Mouse (Mus musculus): ENCODE measurements at regions not wholly inside any gene's neighbourhood (a gene's known extent, or its start where the extent isn't known, plus 50 kb on each side); places are given as distances from the start of the nearest gene placed in this dataset.

DNA sequence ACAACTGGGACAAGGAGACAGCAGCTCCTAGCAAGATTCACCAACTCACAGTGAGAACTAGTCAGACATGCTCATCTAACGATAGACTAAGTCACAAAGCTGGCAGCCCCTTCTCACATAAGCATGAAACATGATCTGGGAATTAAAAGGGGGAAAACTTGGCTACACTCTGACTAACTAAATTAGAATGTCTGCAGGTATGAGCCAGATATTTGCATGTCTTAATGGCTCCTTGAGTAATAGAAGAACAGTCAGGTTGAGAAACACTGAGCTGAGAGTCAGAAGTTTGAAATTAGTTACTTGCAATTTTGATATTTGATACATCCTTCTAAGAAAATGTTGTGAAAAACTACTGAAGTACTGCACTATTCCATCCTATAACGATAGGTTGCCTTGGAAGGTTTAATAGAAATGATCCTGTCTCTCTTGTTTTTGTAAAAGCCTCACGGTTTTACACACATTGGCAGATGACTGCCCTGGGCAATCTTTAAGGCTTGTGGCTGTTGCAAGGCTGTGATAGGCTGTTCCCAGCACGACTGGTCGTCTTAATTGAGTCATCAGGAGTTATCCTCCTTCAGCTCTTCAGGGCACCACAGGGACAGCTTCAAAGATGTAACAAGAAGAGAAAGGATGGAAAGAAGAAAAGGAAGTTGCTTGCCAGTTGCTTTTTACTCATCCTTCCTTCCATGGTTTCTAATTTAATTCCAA, 54.8 kb upstream of the Gpc5 start:
- 0 out of 2 replicates have a peak, but pooled peaks cover 3% of the 10 kb centered on the region for H3K27me3 ChIP-seq (replicated peaks; ENCODE audit: control insufficient read depth, insufficient read depth, low read length)
- 39% methylated on average over 5 of the region's 5 CpGs for WGBS
- H3K27ac ChIP-seq (ENCODE audit: low read depth, low read length): no peak overlapping the region
- ATAC-seq: no peak
- H3K4me1 ChIP-seq (ENCODE audit: control insufficient read depth, insufficient read depth, low read depth, low read length): no peaks in the 10 kb centered on the region; the same call in 1 of the 2 replicates
- H3K4me3 ChIP-seq (ENCODE audit: low read length): no peak overlapping the region
- H3K4me2 ChIP-seq (ENCODE audit: low read length): no peak overlapping the region
- no peak overlapping the region for H3K9ac ChIP-seq (ENCODE audit: low read depth, low read length)
- H3K36me3 ChIP-seq (ENCODE audit: control insufficient read depth, insufficient read depth, low read length): no peaks in the 10 kb centered on the region
- no peaks in the 10 kb centered on the region for H3K9me3 ChIP-seq (ENCODE audit: control insufficient read depth, low read length)

DNA sequence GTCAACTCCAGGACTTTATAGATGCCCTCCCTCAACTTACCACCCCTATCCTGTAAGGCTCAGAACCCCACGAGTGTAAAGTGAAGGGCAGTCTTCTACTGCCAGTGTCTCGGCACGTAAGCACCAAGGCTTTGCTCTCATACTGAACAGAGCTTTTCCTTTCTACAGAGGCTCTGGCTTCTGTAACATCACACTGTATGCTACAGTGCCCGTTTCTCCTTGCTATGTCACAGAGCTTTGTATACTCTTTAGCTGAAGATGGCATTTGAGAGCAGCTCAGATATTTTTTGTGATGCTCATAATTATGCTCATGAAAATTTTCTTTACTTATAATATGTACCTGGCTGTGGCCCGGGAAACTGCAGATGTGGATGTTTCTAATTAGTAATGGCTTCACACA, 53.2 kb upstream of the Gpc5 start:
- Histone ChIP-seq H3K4me3 (ENCODE audit: low read length) (no peak overlapping the region), H3K9ac (ENCODE audit: low read depth, low read length) (no peak overlapping the region), H3K9me3 (ENCODE audit: control insufficient read depth, low read length) (no peaks in the 10 kb centered on the region), H3K27ac (ENCODE audit: low read depth, low read length) (no peak overlapping the region), H3K36me3 (ENCODE audit: control insufficient read depth, insufficient read depth, low read length) (no peaks in the 10 kb centered on the region), H3K4me1 (ENCODE audit: control insufficient read depth, insufficient read depth, low read depth, low read length) (peaks cover 12% of the 10 kb centered on the region), H3K4me2 (ENCODE audit: low read length) (no peak overlapping the region), H3K27me3 (replicated peaks; ENCODE audit: control insufficient read depth, insufficient read depth, low read length) (0 out of 2 replicates have a peak, but pooled peaks cover 3% of the 10 kb centered on the region)
- no peak for ATAC-seq
- WGBS: 68% methylated on average over 5 of the region's 5 CpGs

DNA sequence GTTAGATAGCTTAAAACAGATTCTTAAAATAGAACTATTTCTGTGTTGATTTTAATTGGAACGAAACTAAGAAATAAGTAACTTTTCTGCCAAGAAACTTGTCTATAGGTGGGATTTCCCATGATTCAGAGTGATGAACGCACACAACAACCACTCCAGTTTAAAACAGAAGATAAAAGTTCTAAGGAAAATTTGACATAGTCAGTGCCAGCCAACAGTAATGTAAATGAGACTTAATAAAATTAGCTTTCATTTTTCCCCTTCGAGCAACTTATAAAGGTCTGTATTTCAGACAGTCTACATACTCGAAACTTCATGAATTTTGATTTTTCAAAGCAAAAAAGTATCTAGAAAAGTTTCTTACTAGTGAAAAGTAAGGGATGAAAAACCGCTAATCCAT, 52.5 kb upstream of the Gpc5 start:
- H3K9ac ChIP-seq (ENCODE audit: low read depth, low read length): no peak overlapping the region
- WGBS: 80% methylated on average over 5 of the region's 5 CpGs
- no peak overlapping the region for H3K4me2 ChIP-seq (ENCODE audit: low read length)
- no peak overlapping the region for H3K27ac ChIP-seq (ENCODE audit: low read depth, low read length)
- 0 out of 2 replicates have a peak, but pooled peaks cover 3% of the 10 kb centered on the region for H3K27me3 ChIP-seq (replicated peaks; ENCODE audit: control insufficient read depth, insufficient read depth, low read length)
- H3K9me3 ChIP-seq (ENCODE audit: control insufficient read depth, low read length): no peaks in the 10 kb centered on the region
- ATAC-seq: no peak
- H3K4me1 ChIP-seq (ENCODE audit: control insufficient read depth, insufficient read depth, low read depth, low read length): peaks cover 15% of the 10 kb centered on the region
- H3K4me3 ChIP-seq (ENCODE audit: low read length): no peak overlapping the region
- peaks cover 2% of the 10 kb centered on the region; the same call in 1 of the 2 replicates for H3K36me3 ChIP-seq (ENCODE audit: control insufficient read depth, insufficient read depth, low read length)

DNA sequence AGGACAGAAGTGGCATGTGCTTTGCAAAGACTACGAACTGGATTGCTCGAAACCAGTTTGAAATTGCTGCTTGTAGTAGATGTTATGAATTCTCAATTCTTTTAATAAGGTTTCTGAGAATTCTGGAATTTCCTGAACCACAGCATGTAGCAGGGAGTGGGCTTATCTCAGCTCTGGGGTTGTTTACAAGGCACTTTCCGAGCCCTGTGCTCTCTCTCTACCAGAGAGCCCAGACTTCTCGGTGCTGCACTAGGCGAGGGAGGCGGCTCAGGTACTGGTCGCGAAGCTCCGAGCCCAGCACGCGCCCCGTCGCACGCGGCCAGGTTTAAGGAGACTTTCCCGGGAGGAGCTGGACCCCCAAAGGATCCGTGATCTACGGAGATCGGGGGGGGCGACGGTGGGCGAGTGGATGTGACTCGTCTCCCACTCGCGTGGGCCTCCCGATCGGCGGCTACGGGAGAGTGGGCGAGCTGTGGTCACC, 51.9 kb upstream of the Gpc5 start:
- peaks cover 15% of the 10 kb centered on the region for H3K4me1 ChIP-seq (ENCODE audit: control insufficient read depth, insufficient read depth, low read depth, low read length)
- 1% methylated on average over 30 of the region's 30 CpGs for WGBS
- peak overlapping the region; percentile 59 for H3K27ac ChIP-seq (ENCODE audit: low read depth, low read length)
- H3K9me3 ChIP-seq (ENCODE audit: control insufficient read depth, low read length): no peaks in the 10 kb centered on the region
- ATAC-seq: peak; percentile 29
- peaks cover 2% of the 10 kb centered on the region; the same call in 1 of the 2 replicates for H3K36me3 ChIP-seq (ENCODE audit: control insufficient read depth, insufficient read depth, low read length)
- H3K4me2 ChIP-seq (ENCODE audit: low read length): peak overlapping the region; percentile 91
- peak overlapping the region; percentile 97 for H3K9ac ChIP-seq (ENCODE audit: low read depth, low read length)
- peak overlapping the region; percentile 91 for H3K4me3 ChIP-seq (ENCODE audit: low read length)
- 0 out of 2 replicates have a peak, but pooled peaks cover 3% of the 10 kb centered on the region for H3K27me3 ChIP-seq (replicated peaks; ENCODE audit: control insufficient read depth, insufficient read depth, low read length)

DNA sequence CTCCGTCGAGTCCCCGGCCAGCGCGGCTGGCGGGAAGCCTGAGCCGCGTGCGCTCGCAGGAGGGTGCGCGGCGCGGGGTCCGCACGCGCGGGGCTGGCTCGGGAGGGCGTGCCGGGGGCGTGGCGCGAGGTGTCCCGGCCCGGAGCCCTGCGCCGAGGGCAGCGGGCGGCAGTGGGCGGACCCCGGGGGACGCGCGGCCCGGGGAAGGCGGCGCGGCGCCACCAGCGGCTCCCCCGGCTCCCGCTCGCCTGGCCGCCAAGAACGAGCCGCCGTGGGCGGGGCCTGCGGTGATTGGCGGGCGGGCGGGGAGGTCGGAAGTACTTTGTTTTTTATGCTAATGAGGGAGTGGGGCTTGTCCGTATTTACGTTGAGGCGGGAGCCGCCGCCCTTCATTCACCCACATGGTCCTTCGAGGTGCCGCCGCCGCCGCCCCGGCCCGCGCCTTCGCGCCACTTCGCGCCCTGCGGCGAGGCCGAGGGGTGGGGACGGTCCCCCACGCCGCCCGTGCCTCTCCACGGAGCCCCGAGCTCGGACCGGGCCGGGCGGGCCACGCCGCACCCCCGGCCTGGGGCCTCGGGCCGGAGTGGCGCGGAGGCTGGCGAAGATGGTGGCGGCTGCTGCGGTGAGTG, 51.3 kb upstream of the Gpc5 start:
- WGBS: 0% methylated on average over 77 of the region's 94 CpGs

DNA sequence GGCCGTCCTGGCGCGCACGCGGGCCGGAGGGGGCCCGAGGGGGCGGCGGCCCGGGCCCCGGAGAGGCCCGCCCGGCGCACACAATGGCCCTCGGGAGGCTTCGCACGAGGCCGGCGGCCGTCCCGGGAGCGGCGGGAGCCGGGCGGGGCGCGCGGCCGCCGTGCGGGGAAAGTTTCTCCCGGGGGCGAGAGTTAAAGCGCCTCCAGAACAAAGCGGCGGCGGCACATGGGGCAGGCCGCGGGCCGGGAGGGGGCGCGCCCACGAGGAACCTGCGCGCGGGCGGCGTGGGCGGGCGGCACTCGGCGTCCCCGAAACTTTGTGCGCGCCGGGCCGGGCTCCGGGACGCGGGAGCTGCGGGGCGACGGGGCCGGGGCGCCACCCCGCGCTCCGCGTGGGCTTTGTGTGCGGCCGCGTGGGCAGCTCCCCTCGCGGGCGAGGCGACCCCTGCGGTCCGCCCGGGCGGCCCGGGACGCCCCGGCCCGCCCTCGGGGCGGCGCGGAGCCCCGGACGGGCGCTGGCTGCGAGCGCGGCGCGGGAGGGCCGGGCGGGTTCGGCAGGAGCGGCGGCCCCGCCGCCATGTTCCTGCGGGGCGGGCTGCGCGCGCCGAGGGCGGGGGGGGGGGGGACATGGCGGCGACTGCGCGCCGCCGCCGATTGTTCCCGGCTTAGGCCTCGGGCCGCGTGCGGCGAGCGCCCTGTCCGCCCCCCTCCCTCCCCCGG, 50.5 kb upstream of the Gpc5 start:
- Histone ChIP-seq H3K4me2 (ENCODE audit: low read length) (peak overlapping the region; percentile 91), H3K4me3 (ENCODE audit: low read length) (peak overlapping the region; percentile 91), H3K9ac (ENCODE audit: low read depth, low read length) (peak overlapping the region; percentile 97), H3K27ac (ENCODE audit: low read depth, low read length) (peak overlapping the region; percentile 92), H3K36me3 (ENCODE audit: control insufficient read depth, insufficient read depth, low read length) (peaks cover 6% of the 10 kb centered on the region), H3K9me3 (ENCODE audit: control insufficient read depth, low read length) (no peaks in the 10 kb centered on the region), H3K27me3 (replicated peaks; ENCODE audit: control insufficient read depth, insufficient read depth, low read length) (0 out of 2 replicates have a peak, but pooled peaks cover 3% of the 10 kb centered on the region), H3K4me1 (ENCODE audit: control insufficient read depth, insufficient read depth, low read depth, low read length) (peaks cover 15% of the 10 kb centered on the region)
- ATAC-seq: peak; percentile 68
- 1% methylated on average over 60 of the region's 126 CpGs for WGBS

More for the DNA sequence above, 51.3 kb upstream of the Gpc5 start:
- Histone ChIP-seq H3K9me3 (ENCODE audit: control insufficient read depth, low read length) (no peaks in the 10 kb centered on the region), H3K4me3 (ENCODE audit: low read length) (peak overlapping the region; percentile 91), H3K4me2 (ENCODE audit: low read length) (peak overlapping the region; percentile 91), H3K9ac (ENCODE audit: low read depth, low read length) (peak overlapping the region; percentile 97), H3K27ac (ENCODE audit: low read depth, low read length) (peak overlapping the region; percentile 92), H3K4me1 (ENCODE audit: control insufficient read depth, insufficient read depth, low read depth, low read length) (peaks cover 15% of the 10 kb centered on the region), H3K36me3 (ENCODE audit: control insufficient read depth, insufficient read depth, low read length) (peaks cover 2% of the 10 kb centered on the region; the same call in 1 of the 2 replicates), H3K27me3 (replicated peaks; ENCODE audit: control insufficient read depth, insufficient read depth, low read length) (0 out of 2 replicates have a peak, but pooled peaks cover 3% of the 10 kb centered on the region)
- peak; percentile 81 for ATAC-seq

DNA sequence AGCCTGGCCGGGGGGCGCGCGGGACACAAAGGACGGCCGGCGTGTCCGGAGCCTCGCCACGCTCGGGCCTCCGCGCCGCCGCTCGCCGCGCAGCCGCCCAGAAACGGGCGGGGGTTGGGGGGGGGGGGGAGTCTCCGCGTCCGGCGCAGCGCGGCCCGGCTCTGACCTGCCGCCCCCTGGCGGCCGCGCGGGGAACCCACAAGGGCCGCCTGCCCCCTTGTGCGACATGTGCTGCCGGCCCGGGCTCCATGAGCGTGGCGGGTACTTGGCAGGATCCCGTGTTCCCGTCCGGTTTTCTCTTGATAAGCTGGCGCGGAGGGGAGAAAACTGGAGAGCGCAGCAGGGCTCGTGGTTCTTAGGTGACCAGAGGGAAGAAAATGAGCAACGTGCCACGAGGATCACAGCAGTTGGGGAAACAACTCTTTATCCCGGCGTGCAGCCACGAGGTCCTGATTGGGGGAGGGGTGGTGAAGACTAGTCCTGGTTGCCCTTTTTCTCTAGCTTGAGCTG, 49.9 kb upstream of the Gpc5 start:
- Histone ChIP-seq H3K9me3 (ENCODE audit: control insufficient read depth, low read length) (no peaks in the 10 kb centered on the region), H3K27ac (ENCODE audit: low read depth, low read length) (peak overlapping the region; percentile 92), H3K4me2 (ENCODE audit: low read length) (peak overlapping the region; percentile 91), H3K9ac (ENCODE audit: low read depth, low read length) (peak overlapping the region; percentile 97), H3K4me3 (ENCODE audit: low read length) (peak overlapping the region; percentile 91), H3K27me3 (replicated peaks; ENCODE audit: control insufficient read depth, insufficient read depth, low read length) (0 out of 2 replicates have a peak, but pooled peaks cover 3% of the 10 kb centered on the region), H3K36me3 (ENCODE audit: control insufficient read depth, insufficient read depth, low read length) (peaks cover 10% of the 10 kb centered on the region), H3K4me1 (ENCODE audit: control insufficient read depth, insufficient read depth, low read depth, low read length) (peaks cover 15% of the 10 kb centered on the region)
- WGBS: 1% methylated on average over 35 of the region's 51 CpGs
- peak; percentile 89 for ATAC-seq

Measured in hindbrain, embryonic 16.5 days (tissue).